Mouse (Mus musculus) midbrain, embryonic 14.5 days (tissue): Measurements from ENCODE around the gene Serinc1. TPM values are rescaled to one million over a fixed set of nuclear protein-coding genes. Genes with fewer than 3 reads are reported as not detected.

Experiments used
- polyA plus RNA-seq: library from polyadenylated mRNA; unstranded; fragments of >200 nt; fragmentation: Nextera tagmentation; extraction: Ambion mirVana; gene quantifications from 2 replicates; pipeline ENCODE4 v1.2.1, GENCODE M21; 2014

Serinc1 gene
- polyA plus RNA-seq, 1 experiment from 2014 or later = 476 TPM

Other genes with a start within 250 kb of the Serinc1 start
- gene Hsf2, start 46.1 kb downstream of the Serinc1 start, polyA plus RNA-seq = 68.2 and 71.4 TPM in 2 replicates
- 2.9 and 3.6 TPM in 2 replicates for gene Pkib, start 99.5 kb upstream of the Serinc1 start, polyA plus RNA-seq